Mouse (Mus musculus): ENCODE measurements around the gene Kank2. TPM values are rescaled to one million over a fixed set of nuclear protein-coding genes. Genes with fewer than 3 reads are reported as not detected.

The Kank2 gene
- total and polyA plus RNA-seq, 3 experiments = 0.09 to 2.3 (median 0.60) TPM

DNA sequence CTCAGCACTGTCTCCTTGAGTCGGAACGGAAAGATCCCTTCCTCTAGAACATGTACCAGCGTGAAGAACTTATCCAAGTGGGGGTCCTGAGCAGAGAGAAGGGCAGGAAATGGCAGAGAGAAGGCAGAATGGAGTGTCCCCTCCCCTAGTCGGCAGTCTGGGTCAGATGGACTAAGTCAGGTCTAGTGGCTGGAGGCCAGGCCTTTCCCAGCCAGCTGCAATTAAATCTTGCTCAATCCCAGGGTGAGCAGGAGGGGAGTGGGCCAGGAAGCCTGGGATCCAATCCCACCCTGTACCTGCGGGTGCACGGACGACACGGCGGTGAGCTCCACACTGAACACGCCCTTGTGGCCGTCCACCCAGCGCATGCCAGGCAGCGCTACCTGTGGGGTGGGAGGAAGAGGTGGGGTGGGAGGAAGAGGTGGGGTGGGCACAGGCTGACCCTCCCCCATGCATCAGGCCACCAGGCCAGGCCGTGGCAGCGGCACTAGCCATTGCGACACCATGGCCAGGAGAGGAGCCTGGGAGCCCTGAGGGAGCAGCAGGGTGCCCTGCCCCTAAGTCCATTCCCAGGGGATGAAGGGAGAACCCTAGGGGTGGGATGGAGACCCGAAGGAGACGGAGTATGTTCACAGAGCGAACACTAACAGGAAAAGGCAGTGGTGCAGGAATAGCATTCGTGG, 33.2 kb upstream of the Kank2 start:
- no peak for TF ChIP-seq ZNF384 (IDR thresholded peaks at IDR 0.05; ENCODE audit: low read depth, low read length)
- no peak for TF ChIP-seq IRF4 (IDR thresholded peaks at IDR 0.05; ENCODE audit: low read depth, low read length)
- no peak for TF ChIP-seq KAT2A (IDR thresholded peaks at IDR 0.05; ENCODE audit: insufficient replicate concordance, low read length)
- TF ChIP-seq PAX5 (IDR thresholded peaks at IDR 0.05; ENCODE audit: low read length) = no peak
- TF ChIP-seq TCF12 (IDR thresholded peaks at IDR 0.05; ENCODE audit: low read depth, low read length) = no peak
- TF ChIP-seq MAZ (IDR thresholded peaks at IDR 0.05; ENCODE audit: low read depth, low read length) = no peak
- TF ChIP-seq NRF1 (IDR thresholded peaks at IDR 0.05; ENCODE audit: low read depth, low read length) = no peak
- no peak for TF ChIP-seq CHD1 (IDR thresholded peaks at IDR 0.05; ENCODE audit: low read depth, low read length)
- no peak for TF ChIP-seq ZMIZ1 (IDR thresholded peaks at IDR 0.05; ENCODE audit: low read depth, low read length)
- no peak for TF ChIP-seq ELF1 (IDR thresholded peaks at IDR 0.05; ENCODE audit: low read depth, low read length)
- no peak for TF ChIP-seq ZC3H11A (IDR thresholded peaks at IDR 0.05; ENCODE audit: low read depth, low read length)
- TF ChIP-seq JUND (conservative IDR thresholded peaks at IDR 0.05; ENCODE audit: low read depth, low read length) = no peak
- no peak for TF ChIP-seq MXI1 (IDR thresholded peaks at IDR 0.05; ENCODE audit: low read depth, low read length)
- TF ChIP-seq NELFE (IDR thresholded peaks at IDR 0.05; ENCODE audit: low read depth, low read length) = no peak
- no peak for TF ChIP-seq HCFC1 (IDR thresholded peaks at IDR 0.05; ENCODE audit: low read depth, low read length)
- TF ChIP-seq MYC (IDR thresholded peaks at IDR 0.05; ENCODE audit: low read depth, low read length) = no peak
- no peak for TF ChIP-seq EP300 (IDR thresholded peaks at IDR 0.05; ENCODE audit: low read length)
- no peak for TF ChIP-seq USF2 (conservative IDR thresholded peaks at IDR 0.05; ENCODE audit: low read depth, low read length)
- TF ChIP-seq BHLHE40 (IDR thresholded peaks at IDR 0.05; ENCODE audit: low read depth, low read length) = no peak
- TF ChIP-seq JUN (IDR thresholded peaks at IDR 0.05; ENCODE audit: insufficient read depth, low read depth, low read length) = no peak
- H3K27me3 ChIP-seq (replicated peaks) = no peaks in the 10 kb centered on the region
- dilution Hi-C loops (cut with MboI; ENCODE audit: extremely low pct_ligation_motif_present, extremely low pct_unique_long_range_greater_than_20kb, low sequenced_read_pairs) = no loop called here
- H3K9me3 ChIP-seq (replicated peaks; ENCODE audit: low read length) = no peaks in the 10 kb centered on the region
- H3K79me2 ChIP-seq (replicated peaks; ENCODE audit: control insufficient read depth, extremely low read depth, insufficient read depth, poor library complexity, severe bottlenecking) = no peaks in the 10 kb centered on the region
- H3K4me3 ChIP-seq (replicated peaks in 1 of 3; ENCODE audit: low read depth in 2 of 3, low read length in 2 of 3, poor library complexity in 1 of 3) = no peak overlapping the region
- no peaks in the 10 kb centered on the region for H3K4me1 ChIP-seq (ENCODE audit: control insufficient read depth in 1 of 2, insufficient read depth in 2 of 2)
- no peak overlapping the region for H3K4me2 ChIP-seq (ENCODE audit: insufficient read depth, low read depth, poor library complexity, severe bottlenecking)
- no peak overlapping the region for H3K27ac ChIP-seq (ENCODE audit: insufficient read depth, low read depth)
- peaks cover 8 to 21% of the 10 kb centered on the region in 2 experiments for H3K36me3 ChIP-seq (replicated peaks in 1 of 2; ENCODE audit: control insufficient read depth in 1 of 2, insufficient read depth in 1 of 2, low read length in 1 of 2)
- in situ Hi-C loops (cut with MboI; ENCODE audit: low pct_ligation_motif_present, low pct_unique_long_range_greater_than_20kb, low sequenced_read_pairs) = no loop called here
- H3K9ac ChIP-seq (ENCODE audit: insufficient read depth, low read depth) = no peak overlapping the region
- DNase-seq (ENCODE audit: extremely low read depth) = no peak

DNA sequence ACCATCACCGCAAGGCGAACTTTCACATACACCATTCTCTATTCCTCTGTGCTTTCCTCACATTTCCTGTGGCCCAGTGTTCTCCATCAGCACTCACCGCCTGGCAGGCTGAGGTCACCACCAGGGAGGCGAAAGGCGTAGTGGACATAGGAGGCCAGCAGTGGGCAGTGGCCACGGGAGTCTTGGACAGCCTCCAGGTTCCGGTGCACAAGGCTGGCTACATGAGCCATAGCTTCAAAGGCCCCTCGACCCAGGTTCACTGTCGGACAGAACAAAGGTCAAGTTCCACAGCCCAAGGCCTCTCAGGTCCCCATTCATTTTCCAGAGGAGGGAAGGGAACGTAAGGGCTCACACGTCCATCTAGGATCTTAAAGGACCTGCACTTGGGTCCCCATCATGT, 32.4 kb upstream of the Kank2 start:
- no peaks in the 10 kb centered on the region for H3K27me3 ChIP-seq (replicated peaks)
- dilution Hi-C loops (cut with MboI; ENCODE audit: extremely low pct_ligation_motif_present, extremely low pct_unique_long_range_greater_than_20kb, low sequenced_read_pairs) (no loop called here), in situ Hi-C loops (cut with MboI; ENCODE audit: low pct_ligation_motif_present, low pct_unique_long_range_greater_than_20kb, low sequenced_read_pairs) (no loop called here)
- no peaks in the 10 kb centered on the region for H3K4me1 ChIP-seq (ENCODE audit: control insufficient read depth in 1 of 2, insufficient read depth in 2 of 2)
- DNase-seq (ENCODE audit: extremely low read depth) = no peak
- H3K9me3 ChIP-seq (replicated peaks; ENCODE audit: low read length) = no peaks in the 10 kb centered on the region
- no peak for TF ChIP-seq ELF1 (IDR thresholded peaks at IDR 0.05; ENCODE audit: low read depth, low read length)
- TF ChIP-seq NRF1 (IDR thresholded peaks at IDR 0.05; ENCODE audit: low read depth, low read length) = no peak
- no peak for TF ChIP-seq RCOR1 (conservative IDR thresholded peaks at IDR 0.05; ENCODE audit: low read depth, low read length)
- TF ChIP-seq E2F4 (IDR thresholded peaks at IDR 0.05; ENCODE audit: insufficient replicate concordance, low read depth, low read length) = no peak
- TF ChIP-seq PAX5 (IDR thresholded peaks at IDR 0.05; ENCODE audit: low read length) = no peak
- TF ChIP-seq ETS1 (conservative IDR thresholded peaks at IDR 0.05; ENCODE audit: low read depth, low read length) = no peak
- no peak for TF ChIP-seq ZKSCAN1 (IDR thresholded peaks at IDR 0.05; ENCODE audit: borderline replicate concordance, low read depth, low read length)
- TF ChIP-seq TBP (conservative IDR thresholded peaks at IDR 0.05; ENCODE audit: low read depth, low read length) = no peak
- TF ChIP-seq GABPA (IDR thresholded peaks at IDR 0.05; ENCODE audit: insufficient replicate concordance, low read depth, low read length) = no peak
- no peak for TF ChIP-seq ZNF384 (IDR thresholded peaks at IDR 0.05; ENCODE audit: low read depth, low read length)
- H3K9ac ChIP-seq (ENCODE audit: insufficient read depth, low read depth) = no peak overlapping the region
- no peak overlapping the region for H3K27ac ChIP-seq (ENCODE audit: insufficient read depth, low read depth)
- H3K36me3 ChIP-seq (replicated peaks in 1 of 2; ENCODE audit: control insufficient read depth in 1 of 2, insufficient read depth in 1 of 2, low read length in 1 of 2) = peaks cover 8 to 20% of the 10 kb centered on the region in 2 experiments
- no peak overlapping the region for H3K4me2 ChIP-seq (ENCODE audit: insufficient read depth, low read depth, poor library complexity, severe bottlenecking)
- H3K4me3 ChIP-seq (replicated peaks in 1 of 3; ENCODE audit: low read depth in 2 of 3, low read length in 2 of 3, poor library complexity in 1 of 3) = no peak overlapping the region
- H3K79me2 ChIP-seq (replicated peaks; ENCODE audit: control insufficient read depth, extremely low read depth, insufficient read depth, poor library complexity, severe bottlenecking) = no peaks in the 10 kb centered on the region
